Mouse (Mus musculus): Measurements from ENCODE around the gene Atrnl1.

Atrnl1 gene

DNA sequence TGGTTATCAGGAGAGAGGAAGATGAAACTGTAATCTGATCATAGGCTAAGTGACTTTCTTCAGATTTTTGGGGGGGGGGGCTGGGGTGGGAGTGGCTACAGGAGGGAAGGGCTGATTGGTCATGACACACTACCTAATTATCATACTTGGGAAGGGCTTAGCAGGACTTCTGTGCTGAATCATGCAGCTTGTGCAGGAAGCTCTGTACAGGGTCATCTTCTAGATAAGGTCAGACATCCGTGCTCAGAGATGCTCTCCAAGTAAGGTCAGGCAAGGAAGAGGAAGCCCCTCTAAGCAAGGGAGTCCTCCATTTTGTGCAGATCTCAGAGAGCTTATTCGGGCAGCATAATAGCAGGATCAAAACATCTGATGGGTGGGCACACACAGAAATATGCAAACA is 454.7 kb downstream of the Atrnl1 start:
- no peak for DNase-seq (ENCODE audit: low spot score in 2 of 2)

- DNase-seq (ENCODE audit: low spot score in 2 of 2), result no peak
Measured at GRCm38 (mm10) chr19:58068114-58068513, 457.3 kb downstream of the Atrnl1 start.

- DNase-seq (ENCODE audit: low spot score in 2 of 2), result no peak
Measured at GRCm38 (mm10) chr19:58068958-58069357, 458.1 kb downstream of the Atrnl1 start.

DNA sequence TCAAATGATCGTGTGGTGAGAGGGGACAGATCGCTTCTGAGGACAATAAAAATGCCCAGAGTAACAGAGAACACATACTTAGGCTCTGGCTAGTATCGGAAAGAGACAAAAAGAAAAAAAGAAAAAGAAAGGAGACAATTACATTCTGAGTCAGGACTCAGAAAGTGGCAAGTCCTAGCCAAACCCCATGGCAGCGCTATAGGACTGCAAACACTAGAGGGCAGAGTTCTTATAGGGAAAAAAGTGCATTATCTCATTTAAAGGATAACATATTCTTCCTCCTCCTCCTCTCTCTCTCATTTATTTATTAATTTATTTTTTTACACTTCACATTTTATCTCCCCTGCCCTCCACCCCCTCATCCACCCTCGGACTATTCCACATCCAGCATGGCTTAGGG is 461.6 kb downstream of the Atrnl1 start:
- no peak for DNase-seq (ENCODE audit: low spot score in 2 of 2)

DNA sequence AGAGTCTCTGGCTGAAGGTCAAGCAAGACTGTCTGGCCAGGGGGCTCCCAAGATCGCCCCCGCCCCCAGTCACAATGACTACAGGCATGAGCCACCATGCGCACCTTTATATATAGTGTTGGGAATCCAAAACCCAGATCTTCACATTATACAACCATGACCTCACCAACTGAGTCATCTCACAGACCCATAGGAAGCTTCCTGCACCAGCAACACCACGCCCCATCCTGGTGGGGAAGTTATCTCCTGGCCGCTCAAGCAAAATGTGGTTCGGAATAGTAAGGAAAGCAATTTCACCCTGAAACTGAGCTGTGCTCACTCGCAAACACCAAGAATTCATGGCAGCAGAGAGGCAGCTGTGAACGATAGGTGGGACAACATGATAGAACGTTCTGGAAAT is 462.0 kb downstream of the Atrnl1 start:
- DNase-seq (ENCODE audit: low spot score in 2 of 2), result no peak

DNA sequence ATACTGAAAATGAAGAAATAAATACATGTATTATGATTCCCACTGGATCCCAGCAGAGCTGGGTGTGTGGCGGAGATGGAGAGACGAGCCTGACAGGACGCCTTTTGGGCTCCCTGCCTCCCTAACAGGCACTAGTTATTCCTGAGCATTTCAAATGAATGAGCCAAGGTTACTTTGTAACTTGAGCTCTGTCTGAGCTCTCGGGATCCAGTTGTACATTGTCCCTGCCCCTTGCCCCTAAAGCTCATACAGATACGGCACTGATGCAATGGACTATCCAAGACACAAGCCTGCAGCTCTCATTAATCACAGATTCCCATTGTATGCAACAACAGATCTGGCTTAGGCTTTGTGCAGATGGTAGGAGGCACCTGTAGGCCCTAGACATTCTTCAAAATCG is 464.4 kb downstream of the Atrnl1 start:
- no peak for DNase-seq (ENCODE audit: low spot score in 2 of 2)

- DNase-seq (ENCODE audit: low spot score in 2 of 2), result no peak
Measured at GRCm38 (mm10) chr19:58076961-58077371, 466.1 kb downstream of the Atrnl1 start.

DNA sequence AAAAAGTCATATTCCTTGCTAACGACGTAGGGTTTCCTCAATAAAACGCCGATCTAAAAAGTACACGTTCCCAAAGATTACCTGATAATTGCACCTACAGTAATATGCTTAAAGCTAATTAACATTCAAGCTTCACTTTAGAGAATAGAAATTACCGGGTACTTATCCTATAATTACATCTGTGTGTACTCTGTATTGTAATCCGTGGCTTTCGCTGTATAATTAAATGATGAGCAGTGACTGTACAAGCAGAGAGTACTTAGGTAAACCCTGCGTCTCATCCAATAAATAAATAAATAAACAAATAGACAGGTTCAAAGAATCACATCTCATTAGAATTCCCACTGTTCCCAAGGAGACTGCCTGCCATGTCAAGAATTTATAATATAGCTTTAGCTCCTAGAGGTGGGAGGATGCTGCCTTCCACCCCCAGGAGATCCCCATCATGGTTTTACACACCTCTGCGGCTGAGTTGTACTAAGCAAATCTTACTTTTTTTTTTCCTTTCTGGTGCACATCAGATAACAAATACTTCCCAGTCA is 466.8 kb downstream of the Atrnl1 start:
- DNase-seq (ENCODE audit: low spot score in 2 of 2), result no peak

DNA sequence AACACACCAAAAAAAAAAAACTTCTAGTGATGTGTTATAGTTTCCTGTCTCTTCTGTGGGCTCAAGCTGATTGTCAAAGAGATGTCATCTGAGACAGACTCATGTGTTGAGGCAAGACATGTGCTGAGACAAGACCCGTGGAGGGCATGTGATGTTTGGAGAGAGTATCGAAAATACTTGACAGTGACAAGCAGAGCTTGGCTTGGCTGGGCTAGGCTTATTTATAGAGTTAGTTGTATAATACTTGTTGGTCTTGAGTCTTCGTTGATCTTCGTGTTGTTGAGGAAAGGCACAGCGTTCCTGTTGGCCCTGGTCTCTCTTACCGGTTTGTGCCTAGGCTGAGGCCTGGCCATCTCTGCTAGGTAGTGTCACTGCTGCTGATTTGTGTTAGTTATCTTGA is 469.3 kb downstream of the Atrnl1 start:
- DNase-seq (ENCODE audit: low spot score in 2 of 2), result no peak

GRCm38 (mm10) chr19:58082751-58083150 is 471.9 kb downstream of the Atrnl1 start:
- no peak for DNase-seq (ENCODE audit: low spot score in 2 of 2)

DNA sequence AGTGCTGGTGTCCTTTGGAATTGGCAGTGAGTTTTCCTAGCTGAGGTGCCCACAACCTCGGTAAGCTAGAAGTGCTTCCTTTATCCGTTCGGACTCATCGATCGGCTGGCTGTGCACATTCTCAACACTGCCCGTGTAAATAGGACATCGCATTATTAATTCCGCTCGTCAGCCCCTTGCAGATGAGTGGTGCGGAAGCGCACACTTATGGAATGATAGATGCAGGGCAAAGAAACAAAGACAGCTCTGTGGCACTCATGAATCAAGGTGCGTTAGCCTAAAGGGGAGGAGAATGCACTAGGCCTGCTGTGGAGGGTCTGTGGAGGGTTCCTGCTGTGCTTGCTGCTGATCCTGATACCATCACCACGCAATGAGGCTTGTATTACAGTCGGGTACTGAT is 474.0 kb downstream of the Atrnl1 start:
- DNase-seq (ENCODE audit: low spot score in 2 of 2), result no peak

DNA sequence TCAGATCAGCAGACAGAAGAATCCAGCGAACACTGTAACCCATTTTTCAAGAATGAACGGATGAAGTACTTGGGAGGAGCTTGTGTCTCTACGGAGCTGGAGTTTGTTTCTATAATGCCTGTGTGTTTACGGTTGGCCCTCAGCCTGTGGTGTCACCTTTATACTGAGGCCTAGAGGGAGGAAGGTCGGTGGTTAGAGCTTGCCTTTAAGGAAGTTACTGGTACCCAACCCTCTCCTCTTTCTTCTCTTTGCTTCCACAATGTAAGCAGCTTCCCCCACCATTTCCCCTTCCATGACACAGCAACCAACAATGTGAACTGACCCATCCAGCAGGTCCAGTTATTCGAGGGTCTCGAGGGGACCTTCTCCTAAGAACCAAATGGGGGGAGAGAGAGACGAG is 475.9 kb downstream of the Atrnl1 start:
- no peak for DNase-seq (ENCODE audit: low spot score in 2 of 2)

GRCm38 (mm10) chr19:58087901-58088300 is 477.1 kb downstream of the Atrnl1 start:
- no peak for DNase-seq (ENCODE audit: low spot score in 2 of 2)

GRCm38 (mm10) chr19:58088433-58088832 is 477.6 kb downstream of the Atrnl1 start:
- DNase-seq (ENCODE audit: low spot score in 2 of 2), result no peak

DNA sequence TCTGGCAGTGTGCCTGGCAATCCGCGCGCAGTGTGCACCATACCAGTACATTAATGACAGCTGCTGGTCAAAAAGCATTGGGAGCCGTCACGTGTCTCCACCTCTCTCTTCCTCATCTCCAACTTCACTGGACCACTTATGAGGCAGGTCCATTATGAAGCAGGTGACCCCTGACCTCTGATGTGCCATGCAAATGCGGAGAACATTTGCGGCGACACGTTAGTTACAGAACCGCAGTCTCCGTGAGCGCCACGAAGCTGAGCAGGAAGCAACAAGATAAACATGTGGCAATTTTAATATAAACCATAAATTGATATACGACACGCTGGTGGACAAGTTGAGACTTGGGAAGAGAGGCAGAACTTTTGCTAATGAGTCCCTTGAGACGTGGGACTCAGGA is 481.1 kb downstream of the Atrnl1 start:
- no peak for DNase-seq (ENCODE audit: low spot score in 2 of 2)

GRCm38 (mm10) chr19:58094781-58095543 is 484.1 kb downstream of the Atrnl1 start:
- DNase-seq (ENCODE audit: low spot score in 2 of 2), result no peak

GRCm38 (mm10) chr19:58095776-58096175 is 484.9 kb downstream of the Atrnl1 start:
- DNase-seq (ENCODE audit: low spot score in 2 of 2), result no peak

- DNase-seq (ENCODE audit: low spot score in 2 of 2), result no peak
Measured at GRCm38 (mm10) chr19:58097195-58097594, 486.4 kb downstream of the Atrnl1 start.

DNA sequence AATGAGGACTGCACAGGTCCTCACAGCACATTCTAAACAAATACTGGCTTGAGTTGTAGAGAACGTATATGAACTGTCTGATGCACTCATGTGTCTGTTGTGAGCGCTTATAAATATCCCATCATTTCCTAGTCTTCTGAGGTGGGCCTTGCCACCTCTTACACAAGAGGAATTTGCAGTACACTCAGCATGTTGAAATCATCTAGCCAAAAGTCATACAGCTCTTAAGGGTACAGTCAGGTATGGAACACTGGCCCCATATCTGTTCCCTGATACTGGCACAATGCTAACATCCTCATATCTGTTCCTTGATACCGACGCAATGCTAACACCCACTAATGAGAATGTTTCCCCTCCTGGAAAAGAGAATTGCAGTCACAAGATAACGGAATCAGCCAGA is 488.7 kb downstream of the Atrnl1 start:
- DNase-seq (ENCODE audit: low spot score in 2 of 2), result no peak

DNA sequence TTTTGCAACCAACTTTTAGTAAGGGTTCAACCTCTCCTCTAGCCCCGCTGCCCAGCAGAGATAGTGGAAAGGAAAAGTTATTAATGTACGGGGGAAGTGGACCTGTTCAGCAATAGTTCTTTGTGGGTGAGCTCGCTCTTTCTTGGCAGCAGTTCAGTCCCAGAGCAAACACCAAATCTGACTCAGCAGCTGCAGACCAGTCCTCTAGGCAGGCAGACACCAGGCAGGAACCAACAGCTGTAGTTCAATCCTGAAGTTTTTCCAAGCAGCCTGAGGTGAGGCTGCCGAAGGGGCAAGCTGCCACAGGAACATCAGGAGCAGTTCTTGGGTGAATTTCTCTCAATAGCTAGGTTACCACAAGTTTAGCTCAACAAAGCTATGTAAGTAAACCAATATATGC is 489.5 kb downstream of the Atrnl1 start:
- DNase-seq (ENCODE audit: low spot score in 2 of 2), result no peak

DNA sequence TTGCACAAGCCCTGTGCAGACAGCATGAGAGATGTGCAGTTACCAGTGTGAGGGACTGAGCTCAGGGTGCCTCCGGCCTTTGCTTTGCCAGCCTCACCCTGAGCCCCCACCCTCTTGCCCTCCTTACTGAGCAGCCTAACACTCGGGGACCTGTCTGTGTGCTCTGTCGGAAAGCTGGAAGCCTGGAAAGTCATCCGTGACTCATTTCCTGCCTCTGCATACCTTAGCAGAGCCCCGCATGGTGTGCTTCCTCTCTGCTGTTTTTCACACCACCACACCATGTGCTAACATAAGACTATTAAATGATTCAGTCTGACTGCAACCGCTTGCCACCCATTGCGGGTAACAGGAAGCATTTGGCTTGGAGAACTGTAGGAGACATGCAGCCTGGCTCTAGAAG is 493.7 kb downstream of the Atrnl1 start:
- DNase-seq (ENCODE audit: low spot score in 2 of 2), result no peak

DNA sequence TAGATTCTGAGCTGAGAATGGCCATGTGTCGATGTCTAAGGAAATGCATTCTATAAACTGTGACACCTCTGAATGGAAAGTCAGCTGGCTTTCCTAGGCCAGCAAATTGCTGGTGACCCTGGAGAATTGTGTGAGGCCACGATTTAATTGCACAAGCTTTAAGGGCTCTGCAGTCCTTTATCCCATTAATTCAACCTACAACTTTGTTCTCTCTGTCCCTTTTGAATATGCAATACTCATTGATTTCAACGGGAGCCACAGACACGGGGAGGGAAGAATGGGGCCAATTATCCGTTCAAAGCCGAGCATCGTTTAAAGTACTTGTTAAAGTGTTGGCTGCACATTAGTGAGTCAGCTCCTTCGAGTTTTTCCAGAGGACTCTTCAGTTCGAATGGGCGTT is 496.8 kb downstream of the Atrnl1 start:
- no peak for DNase-seq (ENCODE audit: low spot score in 2 of 2)

DNA sequence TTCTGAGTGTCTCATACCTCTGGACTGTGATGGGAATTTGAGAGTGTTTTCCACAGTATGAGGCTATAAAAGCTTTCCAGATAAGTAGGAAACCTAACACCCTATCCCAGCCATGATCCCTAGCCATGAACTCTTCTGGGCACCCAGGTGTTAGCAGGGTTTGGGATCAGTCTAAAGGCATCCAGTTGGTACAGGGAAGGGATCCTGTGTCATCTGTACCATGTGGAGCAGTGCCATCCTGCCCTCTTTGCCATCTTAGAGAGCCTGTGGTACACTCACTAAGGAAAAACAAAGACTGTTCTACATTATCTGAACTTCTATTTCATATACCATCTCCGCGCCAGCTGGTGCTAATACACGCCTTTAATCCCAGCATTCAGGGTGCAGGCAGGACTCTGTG is 499.7 kb downstream of the Atrnl1 start:
- DNase-seq (ENCODE audit: low spot score in 2 of 2), result no peak

DNA sequence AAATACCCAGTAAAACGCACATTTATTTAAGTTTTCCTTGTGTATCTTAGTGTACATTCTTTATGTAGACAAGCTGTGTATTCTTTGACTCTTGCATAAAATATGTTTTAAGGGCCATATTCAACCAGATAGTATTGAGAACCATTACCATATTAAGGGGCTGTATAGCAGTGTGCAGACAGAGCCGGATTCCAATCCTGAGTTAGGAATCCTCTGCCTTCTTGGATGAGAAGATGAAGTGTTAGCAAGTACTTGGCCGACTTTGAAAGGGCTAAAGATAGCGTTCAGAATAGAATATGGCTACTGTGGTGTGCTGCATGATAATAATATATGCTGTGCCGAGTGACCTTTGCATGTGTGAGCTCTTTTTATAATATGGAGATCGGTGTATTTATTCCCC is 500.5 kb downstream of the Atrnl1 start:
- no peak for DNase-seq (ENCODE audit: low spot score in 2 of 2)

Data from urinary bladder, adult 18-20 months (tissue).